Mouse (Mus musculus) C2C12 (cell line): Measurements from ENCODE around the gene Ccdc163.

Source experiments
- CTCF ChIP-seq: IDR thresholded peaks from one replicate; pipeline ENCODE4 v1.5.1; 2011; ENCODE audit not compliant: control insufficient read depth, insufficient read depth, insufficient read length
- FOSL1 ChIP-seq: IDR thresholded peaks from one replicate; pipeline ENCODE4 v1.8.0; 2011; ENCODE audit warnings: mild to moderate bottlenecking, low read length; ENCODE audit not compliant: poor library complexity, insufficient read depth, severe bottlenecking
- MAX ChIP-seq: IDR thresholded peaks from one replicate; pipeline ENCODE4 v1.6.1; 2011; ENCODE audit warnings: mild to moderate bottlenecking, control low read depth

GRCm38 (mm10) chr4:116685402-116686061, 22.8 kb upstream of the Ccdc163 start, which contains the start of gene Prdx1:
- TF ChIP-seq CTCF = peak; percentile 39
- peak; percentile 53 for TF ChIP-seq MAX
- no peak for TF ChIP-seq FOSL1
